Mouse (Mus musculus): Measurements from ENCODE around the gene Ep400. TPM values are rescaled to one million over a fixed set of nuclear protein-coding genes. Genes with fewer than 3 reads are reported as not detected.

Ep400 gene
- total and polyA plus RNA-seq, 3 experiments: 18.4 to 32.6 (median 31.4) TPM

DNA sequence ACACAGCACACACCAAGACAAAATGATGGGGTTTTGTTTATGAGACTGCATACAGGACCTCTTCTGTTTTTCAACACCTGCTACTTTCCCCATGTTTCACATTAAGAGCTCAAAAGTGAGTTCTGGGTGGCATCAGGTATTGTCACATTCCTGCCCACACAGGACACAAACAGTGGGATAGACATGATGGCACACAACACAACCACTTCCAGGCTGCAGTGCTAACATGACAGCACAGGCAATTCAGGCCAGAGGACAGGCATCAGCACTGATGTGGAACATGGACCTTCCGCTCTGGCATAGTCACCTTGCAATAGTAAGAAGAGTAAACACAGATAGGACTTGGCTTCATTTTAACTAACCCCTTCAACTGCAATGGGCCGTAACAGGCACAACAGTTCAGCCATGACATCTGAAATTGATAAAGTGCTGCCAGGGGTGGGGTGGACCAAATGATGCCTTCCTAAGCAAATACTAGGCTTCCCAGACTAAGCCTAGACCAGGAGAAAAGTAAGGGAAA, 105.7 kb downstream of the Ep400 start:
- H3K4me3 ChIP-seq: no peak overlapping the region
- WGBS: 81% methylated on average over 2 of the region's 2 CpGs
- intact Hi-C loops (cut with DNase I): no loop called here
- peaks cover 7% of the 10 kb centered on the region for H3K36me3 ChIP-seq (ENCODE audit: control insufficient read depth, insufficient read depth, low read length)
- H3K27ac ChIP-seq: peak overlapping the region; percentile 62
- TF ChIP-seq POLR2A (IDR thresholded peaks at IDR 0.05; ENCODE audit: insufficient read depth, low read depth, low read length): no peak
- no peak for TF ChIP-seq EP300 (IDR thresholded peaks at IDR 0.05; ENCODE audit: insufficient read depth, low read depth, low read length)
- no peak for TF ChIP-seq CTCF (IDR thresholded peaks at IDR 0.05)
- H3K9ac ChIP-seq (ENCODE audit: low read depth, low read length): no peak overlapping the region
- DNase-seq: no peak
- H3K27me3 ChIP-seq (ENCODE audit: control insufficient read depth, insufficient read depth, low read length): no peaks in the 10 kb centered on the region
- H3K4me1 ChIP-seq (ENCODE audit: control insufficient read depth, insufficient read depth, low read length): peaks cover 5% of the 10 kb centered on the region
- H3K79me2 ChIP-seq (replicated peaks; ENCODE audit: control insufficient read depth, insufficient read depth, low read length): no peaks in the 10 kb centered on the region

GRCm38 (mm10) chr5:110664041-110664440, 106.5 kb downstream of the Ep400 start:
- intact Hi-C loops (cut with DNase I): no loop called here
- Histone ChIP-seq H3K4me1 (ENCODE audit: control insufficient read depth, insufficient read depth, low read length) (peaks cover 5% of the 10 kb centered on the region), H3K27me3 (ENCODE audit: control insufficient read depth, insufficient read depth, low read length) (no peaks in the 10 kb centered on the region), H3K4me3 (no peak overlapping the region), H3K27ac (peak overlapping the region; percentile 62), H3K36me3 (ENCODE audit: control insufficient read depth, insufficient read depth, low read length) (peaks cover 7% of the 10 kb centered on the region), H3K79me2 (replicated peaks; ENCODE audit: control insufficient read depth, insufficient read depth, low read length) (no peaks in the 10 kb centered on the region), H3K9ac (ENCODE audit: low read depth, low read length) (no peak overlapping the region)
- no peak for TF ChIP-seq CTCF (IDR thresholded peaks at IDR 0.05)
- TF ChIP-seq EP300 (IDR thresholded peaks at IDR 0.05; ENCODE audit: insufficient read depth, low read depth, low read length): no peak
- TF ChIP-seq POLR2A (IDR thresholded peaks at IDR 0.05; ENCODE audit: insufficient read depth, low read depth, low read length): no peak
- WGBS: 74% methylated on average over 2 of the region's 2 CpGs
- no peak for DNase-seq

DNA sequence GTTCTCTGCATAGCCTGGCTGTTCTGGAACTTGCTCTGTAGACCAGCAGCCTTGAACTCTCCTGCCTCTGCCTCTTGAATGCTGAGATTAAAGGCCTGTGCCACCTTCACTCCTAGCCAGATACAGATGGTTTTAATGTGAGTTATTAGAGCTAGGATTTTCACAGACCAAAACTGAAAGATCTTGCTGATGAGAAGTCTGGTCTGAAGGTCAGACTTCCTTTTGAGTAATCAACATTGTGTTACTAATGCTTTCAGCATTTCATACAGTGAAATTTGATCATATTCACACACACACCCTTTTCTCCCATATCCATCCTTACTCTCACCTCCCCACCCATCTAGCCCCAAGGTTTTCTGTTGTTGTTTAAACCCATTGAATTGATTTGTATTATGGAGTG, 110.8 kb downstream of the Ep400 start:
- Histone ChIP-seq H3K4me3 (no peak overlapping the region), H3K27ac (no peak overlapping the region), H3K79me2 (replicated peaks; ENCODE audit: control insufficient read depth, insufficient read depth, low read length) (no peaks in the 10 kb centered on the region), H3K9ac (ENCODE audit: low read depth, low read length) (no peak overlapping the region), H3K36me3 (ENCODE audit: control insufficient read depth, insufficient read depth, low read length) (peaks cover 6% of the 10 kb centered on the region), H3K27me3 (ENCODE audit: control insufficient read depth, insufficient read depth, low read length) (no peaks in the 10 kb centered on the region), H3K4me1 (ENCODE audit: control insufficient read depth, insufficient read depth, low read length) (peaks cover 4% of the 10 kb centered on the region)
- intact Hi-C loops (cut with DNase I): no loop called here
- DNase-seq: no peak
- TF ChIP-seq EP300 (IDR thresholded peaks at IDR 0.05; ENCODE audit: insufficient read depth, low read depth, low read length) (no peak), POLR2A (IDR thresholded peaks at IDR 0.05; ENCODE audit: insufficient read depth, low read depth, low read length) (no peak), CTCF (IDR thresholded peaks at IDR 0.05) (no peak)

DNA sequence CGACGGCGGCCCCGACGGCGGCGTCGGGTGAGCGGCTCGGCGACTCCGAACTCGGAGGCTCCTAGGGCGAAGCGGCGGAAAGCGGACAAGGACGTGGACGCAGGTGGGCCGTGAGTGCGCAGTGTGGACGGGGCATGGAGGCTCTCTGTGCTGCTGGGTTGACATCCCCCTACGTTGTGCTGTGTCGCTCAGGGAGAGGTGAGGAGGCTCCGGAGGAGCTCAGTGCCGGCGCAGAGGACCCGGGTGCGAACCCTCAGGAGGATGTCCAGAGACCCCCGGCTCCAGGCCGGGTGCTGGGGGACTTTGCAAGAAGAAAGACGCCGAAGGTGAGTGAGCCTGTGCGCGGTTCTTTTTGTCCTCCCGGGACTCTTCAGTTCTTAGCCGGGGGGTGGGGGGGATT, 116.8 kb downstream of the Ep400 start:
- WGBS: 1% methylated on average over 37 of the region's 37 CpGs
- Histone ChIP-seq H3K27me3 (ENCODE audit: control insufficient read depth, insufficient read depth, low read length) (no peaks in the 10 kb centered on the region), H3K4me1 (ENCODE audit: control insufficient read depth, insufficient read depth, low read length) (peaks cover 3% of the 10 kb centered on the region; the same call in 1 of the 2 replicates), H3K4me3 (peak overlapping the region; percentile 95), H3K9ac (ENCODE audit: low read depth, low read length) (peak overlapping the region; percentile 79), H3K27ac (peak overlapping the region; percentile 73), H3K79me2 (replicated peaks; ENCODE audit: control insufficient read depth, insufficient read depth, low read length) (no peaks in the 10 kb centered on the region), H3K36me3 (ENCODE audit: control insufficient read depth, insufficient read depth, low read length) (no peaks in the 10 kb centered on the region)
- no peak for DNase-seq
- no peak for TF ChIP-seq EP300 (IDR thresholded peaks at IDR 0.05; ENCODE audit: insufficient read depth, low read depth, low read length)
- no peak for TF ChIP-seq CTCF (IDR thresholded peaks at IDR 0.05)
- no peak for TF ChIP-seq POLR2A (IDR thresholded peaks at IDR 0.05; ENCODE audit: insufficient read depth, low read depth, low read length)
- intact Hi-C loops (cut with DNase I): no loop called here

GRCm38 (mm10) chr5:110652719-110653648, 117.5 kb downstream of the Ep400 start, which contains the start of the genes Noc4l and Ddx51:
Noc4l (minus strand) TSS chr5:110653417.
Ddx51 (plus strand) TSS chr5:110653451.
- Histone ChIP-seq H3K27ac (peak within 1 kb of the TSS; percentile 73), H3K36me3 (ENCODE audit: control insufficient read depth, insufficient read depth, low read length) (no peaks in the 10 kb centered on the region), H3K79me2 (replicated peaks; ENCODE audit: control insufficient read depth, insufficient read depth, low read length) (no peaks in the 10 kb centered on the region), H3K9ac (ENCODE audit: low read depth, low read length) (peak within 1 kb of the TSS; percentile 87), H3K4me3 (peak within 1 kb of the TSS; percentile 95), H3K27me3 (ENCODE audit: control insufficient read depth, insufficient read depth, low read length) (no peaks in the 10 kb centered on the region), H3K4me1 (ENCODE audit: control insufficient read depth, insufficient read depth, low read length) (peaks cover 3% of the 10 kb centered on the region; the same call in 1 of the 2 replicates)
- intact Hi-C loops (cut with DNase I): no loop called here
- under 1% methylated on average over 91 of the region's 91 CpGs for WGBS
- peak; percentile 94 to 97 for DNase-seq
- 0 out of 2 replicates have a peak, but pooled peaks have one; percentile 17 for TF ChIP-seq CTCF (IDR thresholded peaks at IDR 0.05)
- 0 out of 2 replicates have a peak, but pooled peaks have one; percentile 43 for TF ChIP-seq EP300 (IDR thresholded peaks at IDR 0.05; ENCODE audit: insufficient read depth, low read depth, low read length)
- TF ChIP-seq POLR2A (IDR thresholded peaks at IDR 0.05; ENCODE audit: insufficient read depth, low read depth, low read length): peak; percentile 58; the same call in 1 of the 2 replicates

DNA sequence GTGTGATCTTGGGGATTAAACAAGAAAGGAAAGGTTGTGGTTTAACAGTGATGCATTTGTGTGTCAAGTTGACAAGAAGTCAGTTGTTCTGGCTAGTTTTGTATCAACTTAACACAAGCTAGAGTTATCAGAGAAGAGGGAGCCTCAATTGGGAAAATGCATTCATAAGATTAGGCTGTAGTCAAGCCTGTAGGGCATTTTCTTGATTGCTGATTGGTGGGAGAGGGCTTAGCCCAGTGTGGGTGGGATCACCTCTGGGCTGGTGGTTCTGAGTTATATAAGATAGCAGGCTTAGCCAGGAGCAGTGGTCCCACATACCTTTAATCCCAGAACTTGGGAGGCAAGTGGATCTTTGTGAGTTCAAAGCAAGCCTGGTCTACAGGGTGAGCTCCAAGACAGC, 124.1 kb downstream of the Ep400 start:
- no peak overlapping the region for H3K4me3 ChIP-seq
- no peak for DNase-seq
- TF ChIP-seq EP300 (IDR thresholded peaks at IDR 0.05; ENCODE audit: insufficient read depth, low read depth, low read length) (no peak), POLR2A (IDR thresholded peaks at IDR 0.05; ENCODE audit: insufficient read depth, low read depth, low read length) (no peak), CTCF (IDR thresholded peaks at IDR 0.05) (no peak)
- no peaks in the 10 kb centered on the region for H3K27me3 ChIP-seq (ENCODE audit: control insufficient read depth, insufficient read depth, low read length)
- H3K36me3 ChIP-seq (ENCODE audit: control insufficient read depth, insufficient read depth, low read length): no peaks in the 10 kb centered on the region
- H3K9ac ChIP-seq (ENCODE audit: low read depth, low read length): no peak overlapping the region
- H3K79me2 ChIP-seq (replicated peaks; ENCODE audit: control insufficient read depth, insufficient read depth, low read length): no peaks in the 10 kb centered on the region
- no peaks in the 10 kb centered on the region for H3K4me1 ChIP-seq (ENCODE audit: control insufficient read depth, insufficient read depth, low read length)
- intact Hi-C loops (cut with DNase I): no loop called here
- H3K27ac ChIP-seq: no peak overlapping the region

All from heart, adult 2 months (tissue).